Mouse (Mus musculus): ENCODE data around the gene Trap1. TPM values are rescaled to one million over a fixed set of nuclear protein-coding genes. Genes with fewer than 3 reads are reported as not detected.
"Not testable (repeated sequence)": the region's sequence is repeated elsewhere in the genome, so short reads cannot be mapped to it uniquely, and the experiment has no call there.

Trap1 gene
- polyA plus RNA-seq, 1 experiment from 2014 or later = 48.4 TPM

DNA sequence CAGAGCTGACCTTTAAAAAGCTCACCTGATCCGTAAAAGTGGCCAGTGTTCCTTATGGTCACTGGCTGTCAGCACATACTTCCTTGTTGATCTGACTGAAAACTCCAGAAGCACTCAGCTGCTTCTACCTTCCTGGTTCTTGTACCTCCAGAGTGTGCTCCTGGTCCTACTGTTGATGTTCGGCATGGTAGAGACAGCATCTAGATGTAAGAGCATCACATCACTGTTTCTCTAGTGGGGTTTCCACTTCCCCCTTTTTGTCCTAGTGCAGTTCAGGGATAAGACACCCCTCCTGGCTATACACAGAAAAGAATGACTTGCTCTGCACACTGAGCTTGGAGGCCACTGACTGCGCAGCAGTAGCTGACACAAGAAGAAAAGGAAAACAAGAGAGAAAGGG is 43.2 kb downstream of the Trap1 start:
- Histone ChIP-seq H3K36me3 (peaks cover 33% of the 10 kb centered on the region), H3K27ac (no peak overlapping the region), H3K4me2 (replicated peaks) (no peak overlapping the region), H3K4me3 (replicated peaks) (no peak overlapping the region), H3K27me3 (no peaks in the 10 kb centered on the region), H3K9me3 (no peaks in the 10 kb centered on the region), H3K4me1 (replicated peaks) (no peaks in the 10 kb centered on the region), H3K9ac (replicated peaks) (no peak overlapping the region)
- WGBS = 81% methylated on average over 3 of the region's 3 CpGs
- no peak for ATAC-seq

DNA sequence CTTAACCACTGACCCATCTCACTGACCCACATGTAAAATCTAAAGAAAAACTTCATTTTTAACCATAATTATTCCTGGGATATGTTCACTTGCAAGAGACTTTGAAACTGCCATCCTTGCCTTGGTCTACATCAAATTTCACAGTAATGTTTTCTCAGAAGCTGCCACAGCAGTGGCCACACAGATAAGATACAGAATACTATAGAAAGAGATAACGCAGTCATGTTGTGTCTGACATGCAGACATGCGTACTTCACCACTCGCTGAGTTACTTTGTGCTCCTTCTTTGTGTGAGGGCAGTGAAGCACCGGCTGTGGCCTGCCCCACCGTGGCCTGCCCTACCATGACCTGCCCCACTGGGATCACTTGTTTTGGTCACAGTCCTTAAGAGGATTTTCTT is 43.7 kb downstream of the Trap1 start:
- WGBS = 47% methylated on average over 5 of the region's 5 CpGs
- no peaks in the 10 kb centered on the region for H3K27me3 ChIP-seq
- no peaks in the 10 kb centered on the region for H3K4me1 ChIP-seq (replicated peaks)
- no peaks in the 10 kb centered on the region for H3K9me3 ChIP-seq
- H3K4me3 ChIP-seq (replicated peaks) = no peak overlapping the region
- H3K4me2 ChIP-seq (replicated peaks) = no peak overlapping the region
- no peak for ATAC-seq
- H3K36me3 ChIP-seq = peaks cover 28% of the 10 kb centered on the region
- H3K27ac ChIP-seq = no peak overlapping the region
- H3K9ac ChIP-seq (replicated peaks) = no peak overlapping the region

DNA sequence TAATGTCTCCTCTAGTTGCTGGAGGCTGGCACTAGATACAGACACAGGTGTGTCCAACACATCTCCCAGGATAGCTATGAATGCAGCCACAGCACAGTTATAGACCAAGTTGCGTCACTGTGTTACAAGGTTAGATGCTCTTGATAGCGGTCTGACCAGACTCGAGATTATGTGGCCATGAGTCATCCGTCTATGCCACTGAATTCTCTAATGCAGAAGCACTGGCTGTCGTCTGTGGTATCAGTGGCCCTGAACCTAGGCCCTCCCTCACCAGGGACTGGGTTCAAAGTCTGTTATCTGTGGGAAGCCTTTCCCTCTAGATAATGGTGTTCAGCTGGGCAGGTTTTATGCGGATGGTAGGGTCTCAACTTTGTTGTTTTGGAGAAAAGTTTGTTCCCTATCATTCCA is 45.3 kb downstream of the Trap1 start:
- Histone ChIP-seq H3K9me3 (no peaks in the 10 kb centered on the region), H3K4me3 (replicated peaks) (no peak overlapping the region), H3K9ac (replicated peaks) (no peak overlapping the region), H3K36me3 (peaks cover 11% of the 10 kb centered on the region), H3K4me1 (replicated peaks) (no peaks in the 10 kb centered on the region), H3K27ac (no peak overlapping the region), H3K27me3 (no peaks in the 10 kb centered on the region), H3K4me2 (replicated peaks) (no peak overlapping the region)
- ATAC-seq = no peak
- 90% methylated on average over 6 of the region's 6 CpGs for WGBS

DNA sequence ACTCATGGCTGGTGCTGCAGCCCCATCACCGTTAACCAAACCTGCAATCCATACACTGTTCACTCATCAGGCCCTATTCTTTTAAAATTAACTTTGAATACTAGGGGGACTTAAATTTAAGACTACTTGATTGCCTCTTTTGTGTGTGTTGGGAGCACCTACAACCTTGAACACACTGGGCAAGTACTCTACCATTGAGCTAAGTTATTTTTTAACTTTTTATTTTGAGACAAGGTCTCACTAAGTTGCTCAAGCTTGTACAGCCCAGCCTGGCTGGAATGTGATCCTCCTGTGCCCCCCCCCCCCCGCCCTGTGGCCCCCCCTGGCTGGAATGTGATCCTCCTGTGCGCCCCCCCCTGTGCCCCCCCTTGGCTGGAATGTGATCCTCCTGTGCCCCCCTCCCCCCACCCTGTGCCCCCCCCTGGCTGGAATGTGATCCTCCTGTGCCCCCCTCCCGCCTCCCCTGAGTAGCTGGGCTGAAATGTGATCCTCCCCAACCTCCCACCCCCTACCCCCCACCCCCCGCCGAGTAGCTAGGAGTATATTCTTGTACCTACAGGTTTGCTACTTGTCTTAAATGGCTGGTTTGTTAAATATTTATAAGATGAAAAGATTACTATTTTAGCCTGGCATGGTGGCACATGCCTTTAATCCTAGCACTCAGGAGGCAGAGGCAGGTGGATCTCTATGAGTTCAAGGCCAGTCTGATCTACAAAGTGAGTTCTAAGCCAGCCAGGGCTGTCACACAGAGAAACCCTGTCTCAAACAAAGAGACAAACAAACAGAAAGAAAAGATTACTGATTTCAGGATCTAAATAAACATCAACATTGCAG is 46.0 kb downstream of the Trap1 start:
- Histone ChIP-seq H3K9me3 (no peaks in the 10 kb centered on the region), H3K4me3 (replicated peaks) (no peak overlapping the region), H3K27me3 (no peaks in the 10 kb centered on the region), H3K9ac (replicated peaks) (no peak overlapping the region), H3K36me3 (peaks cover 5% of the 10 kb centered on the region), H3K4me2 (replicated peaks) (no peak overlapping the region), H3K4me1 (replicated peaks) (no peaks in the 10 kb centered on the region), H3K27ac (no peak overlapping the region)
- WGBS = 66% methylated on average over 5 of the region's 6 CpGs
- ATAC-seq = no peak

DNA sequence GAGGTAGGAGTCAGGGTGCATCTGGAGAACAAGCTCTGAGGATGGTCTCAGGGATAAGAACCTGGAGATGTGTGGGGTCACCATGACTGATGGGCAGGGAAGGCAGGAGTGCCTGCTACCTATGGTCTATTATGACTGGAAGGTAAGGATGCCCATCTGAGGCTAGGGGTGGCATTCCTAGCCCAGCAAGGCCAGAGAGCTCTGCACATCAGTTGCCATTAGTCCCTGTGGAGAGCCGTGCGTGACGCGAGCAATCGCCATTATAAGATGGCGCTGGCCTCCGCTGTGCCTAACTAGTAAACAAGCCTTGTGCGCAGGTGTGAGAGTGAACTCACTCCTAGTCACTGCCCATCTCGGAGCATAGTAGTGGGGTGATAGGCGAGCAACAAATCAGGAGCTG is 47.1 kb downstream of the Trap1 start:
- no peaks in the 10 kb centered on the region for H3K9me3 ChIP-seq
- ATAC-seq = no peak

DNA sequence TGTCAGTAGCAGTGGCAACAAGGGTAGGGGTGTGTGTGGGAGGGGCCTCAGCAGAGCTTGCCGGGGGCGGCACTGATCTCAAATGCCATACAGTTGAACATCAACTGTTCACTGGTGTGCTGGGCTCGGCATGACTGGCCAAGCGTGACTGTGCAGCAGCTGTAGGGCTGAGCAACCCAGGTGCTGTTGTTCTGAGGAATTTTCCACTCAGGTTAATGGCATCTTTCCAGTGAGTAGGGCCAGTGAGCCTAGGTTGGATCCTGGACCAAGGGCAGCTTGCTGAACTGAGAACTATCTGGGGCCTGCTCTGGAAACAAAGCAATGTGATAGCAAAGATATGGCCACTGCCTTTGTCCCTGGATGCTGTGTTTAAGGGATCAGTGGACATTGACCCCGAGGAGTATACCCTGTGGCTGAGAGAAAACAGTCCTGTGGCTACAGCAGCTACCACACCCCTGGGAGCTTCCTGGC is 48.2 kb downstream of the Trap1 start:
- Histone ChIP-seq H3K4me2 (replicated peaks) (no peak overlapping the region), H3K27ac (no peak overlapping the region), H3K9ac (replicated peaks) (no peak overlapping the region), H3K36me3 (no peaks in the 10 kb centered on the region), H3K4me1 (replicated peaks) (no peaks in the 10 kb centered on the region), H3K9me3 (no peaks in the 10 kb centered on the region), H3K4me3 (replicated peaks) (no peak overlapping the region), H3K27me3 (no peaks in the 10 kb centered on the region)
- no peak for ATAC-seq
- WGBS = 74% methylated on average over 5 of the region's 5 CpGs

More for the DNA sequence above, 47.1 kb downstream of the Trap1 start:
- Histone ChIP-seq H3K27ac (no peak overlapping the region), H3K27me3 (no peaks in the 10 kb centered on the region), H3K4me3 (replicated peaks) (no peak overlapping the region), H3K36me3 (no peaks in the 10 kb centered on the region), H3K9ac (replicated peaks) (no peak overlapping the region), H3K4me1 (replicated peaks) (no peaks in the 10 kb centered on the region), H3K4me2 (replicated peaks) (no peak overlapping the region)
- WGBS = 95% methylated on average over 10 of the region's 10 CpGs

DNA sequence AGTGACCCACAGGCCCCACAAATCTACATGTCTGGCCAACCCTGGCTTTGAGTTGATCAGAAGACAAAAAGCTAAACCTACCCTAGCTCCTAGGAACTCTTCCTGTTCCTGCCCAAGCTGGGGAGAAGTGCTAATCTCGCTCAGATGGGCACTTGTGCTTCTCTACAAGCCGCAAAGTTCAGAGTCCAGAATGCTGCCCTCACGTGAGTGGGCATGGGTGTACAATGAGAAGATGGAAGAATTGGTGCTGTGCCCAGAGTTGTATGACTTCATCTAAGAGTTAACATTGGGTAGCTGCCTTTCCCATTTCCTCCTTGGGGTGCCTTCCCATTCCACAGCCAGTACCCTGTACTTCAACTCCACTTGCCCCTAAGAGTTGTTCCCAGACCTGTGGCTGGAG is 50.4 kb downstream of the Trap1 start:
- no peak overlapping the region for H3K4me2 ChIP-seq (replicated peaks)
- no peaks in the 10 kb centered on the region for H3K4me1 ChIP-seq (replicated peaks)
- 86% methylated on average over 3 of the region's 3 CpGs for WGBS
- H3K27ac ChIP-seq = no peak overlapping the region
- no peaks in the 10 kb centered on the region for H3K36me3 ChIP-seq
- no peak overlapping the region for H3K9ac ChIP-seq (replicated peaks)
- H3K27me3 ChIP-seq = no peaks in the 10 kb centered on the region
- no peaks in the 10 kb centered on the region for H3K9me3 ChIP-seq
- no peak overlapping the region for H3K4me3 ChIP-seq (replicated peaks)
- no peak for ATAC-seq

DNA sequence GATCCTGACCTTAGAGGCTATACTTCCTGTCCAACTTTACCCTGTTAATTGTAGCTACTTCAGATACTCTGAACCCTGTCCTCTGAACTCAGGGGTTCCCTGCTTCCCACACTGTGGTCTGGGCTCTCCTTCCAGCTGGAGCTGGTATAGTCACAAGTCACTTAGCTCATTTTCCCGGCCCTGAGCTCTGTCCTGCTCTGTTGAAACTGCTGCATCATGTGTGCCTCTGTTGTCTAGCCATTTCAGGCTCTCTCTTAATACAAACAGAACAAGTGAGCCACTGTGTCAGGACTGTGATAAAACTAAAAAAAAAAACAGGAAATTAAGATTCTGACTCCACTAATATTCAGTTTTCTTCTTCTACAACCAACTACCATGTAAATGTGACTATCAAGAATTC is 51.0 kb downstream of the Trap1 start:
- no peak overlapping the region for H3K27ac ChIP-seq
- no peak overlapping the region for H3K9ac ChIP-seq (replicated peaks)
- WGBS = 80% methylated on average over 1 of the region's 1 CpGs
- no peaks in the 10 kb centered on the region for H3K4me1 ChIP-seq (replicated peaks)
- H3K4me2 ChIP-seq (replicated peaks) = no peak overlapping the region
- no peaks in the 10 kb centered on the region for H3K27me3 ChIP-seq
- H3K4me3 ChIP-seq (replicated peaks) = no peak overlapping the region
- no peaks in the 10 kb centered on the region for H3K9me3 ChIP-seq
- no peak for ATAC-seq
- no peaks in the 10 kb centered on the region for H3K36me3 ChIP-seq

DNA sequence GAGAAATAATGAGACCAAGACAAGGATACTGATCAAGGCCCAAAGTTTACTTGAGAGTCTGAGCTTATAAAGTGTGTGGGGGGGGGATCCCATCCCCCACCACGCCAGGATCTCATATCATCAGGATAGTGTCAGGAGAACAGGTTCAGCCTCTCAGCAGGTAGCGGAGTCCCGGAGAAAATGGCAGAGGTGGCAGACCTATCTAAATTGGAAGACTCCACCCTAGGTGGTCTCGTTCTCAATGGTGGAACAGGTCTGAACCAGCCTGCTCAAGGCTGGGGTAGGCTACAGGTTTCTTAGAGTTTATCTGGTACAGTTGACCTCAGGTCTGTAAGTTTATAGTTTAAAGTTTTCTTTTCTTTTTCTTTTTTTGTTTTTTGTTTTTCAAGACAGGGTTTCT is 54.9 kb downstream of the Trap1 start:
- no peaks in the 10 kb centered on the region for H3K9me3 ChIP-seq
- 77% methylated on average over 4 of the region's 4 CpGs for WGBS
- no peak overlapping the region for H3K4me3 ChIP-seq (replicated peaks)
- no peaks in the 10 kb centered on the region for H3K27me3 ChIP-seq
- ATAC-seq = no peak
- no peak overlapping the region for H3K27ac ChIP-seq
- H3K4me2 ChIP-seq (replicated peaks) = no peak overlapping the region
- H3K9ac ChIP-seq (replicated peaks) = no peak overlapping the region
- no peaks in the 10 kb centered on the region for H3K4me1 ChIP-seq (replicated peaks)
- no peaks in the 10 kb centered on the region for H3K36me3 ChIP-seq

DNA sequence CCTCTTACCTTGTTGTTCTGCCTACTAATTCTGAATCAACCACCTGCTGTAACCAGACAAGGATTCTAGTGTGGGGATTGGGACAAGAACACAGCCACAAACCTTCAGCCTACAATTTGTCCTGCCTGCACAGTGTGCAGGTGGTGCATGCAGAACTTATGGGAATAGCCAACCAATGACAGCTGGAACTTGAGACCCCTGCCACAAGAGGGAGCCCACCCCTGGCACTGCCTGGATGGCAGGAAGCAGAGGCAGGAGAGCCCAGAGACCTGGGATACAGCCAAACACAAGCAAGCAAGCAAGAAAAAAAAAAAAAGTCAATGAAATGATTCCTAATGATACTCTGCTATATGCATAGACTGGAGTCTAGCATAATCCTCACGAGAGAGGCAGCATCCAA is 56.4 kb downstream of the Trap1 start:
- Histone ChIP-seq H3K36me3 (no peaks in the 10 kb centered on the region), H3K4me2 (replicated peaks) (no peak overlapping the region), H3K27ac (no peak overlapping the region), H3K4me3 (replicated peaks) (no peak overlapping the region), H3K4me1 (replicated peaks) (no peaks in the 10 kb centered on the region), H3K9me3 (no peaks in the 10 kb centered on the region), H3K27me3 (no peaks in the 10 kb centered on the region), H3K9ac (replicated peaks) (no peak overlapping the region)
- no peak for ATAC-seq
- 87% methylated on average over 1 of the region's 1 CpGs for WGBS

DNA sequence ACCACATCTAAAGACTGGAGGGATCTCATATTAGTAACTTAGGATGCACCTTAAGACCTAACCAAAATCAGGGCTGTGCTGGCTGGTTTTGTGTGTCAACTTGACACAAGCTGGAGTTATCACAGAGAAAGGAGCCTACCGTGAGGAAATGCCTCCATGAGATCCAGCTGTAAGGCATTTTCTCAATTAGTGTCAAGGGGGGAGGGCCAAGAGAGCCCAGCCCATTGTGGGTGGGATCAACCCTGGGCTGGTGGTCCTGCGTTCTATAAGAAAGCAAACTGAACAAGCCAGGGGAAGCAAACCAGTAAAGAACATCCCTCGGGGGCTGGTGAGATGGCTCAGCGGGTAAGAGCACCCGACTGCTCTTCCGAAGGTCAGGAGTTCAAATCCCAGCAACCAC is 60.2 kb downstream of the Trap1 start:
- H3K27me3 ChIP-seq; H3K4me1 ChIP-seq (replicated peaks); H3K9ac ChIP-seq (replicated peaks); H3K36me3 ChIP-seq; H3K9me3 ChIP-seq; H3K4me3 ChIP-seq (replicated peaks); H3K4me2 ChIP-seq (replicated peaks); ATAC-seq; H3K27ac ChIP-seq: not testable (repeated sequence)
- 83% methylated on average over 6 of the region's 6 CpGs for WGBS

DNA sequence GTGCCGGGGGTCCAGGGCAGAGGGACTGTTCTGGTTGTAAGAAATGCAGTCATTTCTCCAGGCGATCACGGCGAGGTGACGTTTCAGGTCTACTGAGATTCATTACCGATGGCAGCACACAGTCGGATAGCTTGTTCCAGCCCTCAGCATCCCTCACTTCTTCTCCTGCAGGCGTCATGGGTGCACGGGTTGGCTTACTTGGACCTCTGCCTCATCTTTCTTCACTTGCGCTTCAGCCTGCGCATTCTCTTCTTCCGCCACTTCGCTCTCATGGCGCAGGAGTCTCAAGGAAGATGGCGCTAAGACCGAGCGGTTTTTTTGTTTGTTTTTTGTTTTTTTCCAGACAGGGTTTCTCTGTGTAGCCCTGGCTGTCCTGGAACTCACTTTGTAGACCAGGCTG is 60.8 kb downstream of the Trap1 start:
- not testable (repeated sequence) for H3K36me3 ChIP-seq; H3K27me3 ChIP-seq; H3K4me3 ChIP-seq (replicated peaks); H3K4me2 ChIP-seq (replicated peaks); ATAC-seq; H3K4me1 ChIP-seq (replicated peaks); H3K9me3 ChIP-seq; H3K27ac ChIP-seq; H3K9ac ChIP-seq (replicated peaks)
- WGBS = 78% methylated on average over 17 of the region's 17 CpGs

Measured in midbrain, embryonic 13.5 days (tissue).